Mouse (Mus musculus) v-Abl transformed pro-B cells (cell line): ENCODE results near the gene B4galnt3.

Source experiments
- in situ Hi-C, 2 experiments: fragments of 400-800 bp; cut with MboI; formaldehyde crosslinking; loops; one replicate each; pipeline ENCODE4 v1.15.1; 2025; ENCODE audit not compliant: unreplicated experiment in 2 of 2

The B4galnt3 gene

GRCm38 (mm10) chr6:120232885-120233284, 61.5 kb downstream of the B4galnt3 start:
- in situ Hi-C loops, result no loop called here

GRCm38 (mm10) chr6:120230441-120230840, 63.9 kb downstream of the B4galnt3 start:
- in situ Hi-C loops, result no loop called here

GRCm38 (mm10) chr6:120229806-120230205, 64.6 kb downstream of the B4galnt3 start:
- in situ Hi-C loops, result no loop called here

DNA sequence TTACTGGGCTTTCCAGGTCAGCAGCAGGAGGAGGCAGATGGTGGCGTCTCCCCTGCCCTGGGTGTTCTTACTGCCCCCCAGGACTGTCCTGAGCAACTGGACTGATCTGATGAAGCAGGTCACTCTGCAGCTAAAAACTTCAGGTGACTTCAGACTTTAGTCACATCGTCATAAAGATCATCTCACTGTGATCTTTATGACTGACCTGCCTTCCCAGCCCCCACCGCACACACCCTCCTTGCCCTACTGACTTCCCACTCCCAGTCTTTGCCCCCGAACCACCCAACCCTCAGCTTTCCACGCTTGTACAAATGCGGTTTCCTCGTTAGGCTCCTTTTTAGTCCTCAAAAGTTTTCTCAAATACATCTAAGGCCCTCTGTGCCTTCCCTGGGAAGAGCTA, 67.3 kb downstream of the B4galnt3 start:
- in situ Hi-C loops, result no loop called here

DNA sequence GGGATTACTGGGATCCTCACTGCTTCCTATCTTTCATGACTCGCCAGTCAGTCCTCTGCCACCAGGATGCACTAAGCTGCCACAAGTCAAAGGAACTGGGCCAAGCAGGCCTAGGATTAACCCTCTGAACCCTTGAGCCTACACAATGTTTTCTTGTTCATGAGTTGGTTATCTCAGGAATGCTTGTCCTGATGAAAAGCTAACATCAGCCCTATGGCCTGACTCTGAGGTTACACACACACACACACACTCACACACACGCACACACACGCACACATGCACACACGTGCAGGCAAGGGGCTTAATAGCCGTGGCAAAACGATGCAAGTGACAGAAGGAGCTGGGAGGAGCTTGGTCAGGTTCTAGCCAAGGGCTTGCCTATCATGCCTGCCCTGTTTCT, 69.0 kb downstream of the B4galnt3 start:
- in situ Hi-C loops, result no loop called here

DNA sequence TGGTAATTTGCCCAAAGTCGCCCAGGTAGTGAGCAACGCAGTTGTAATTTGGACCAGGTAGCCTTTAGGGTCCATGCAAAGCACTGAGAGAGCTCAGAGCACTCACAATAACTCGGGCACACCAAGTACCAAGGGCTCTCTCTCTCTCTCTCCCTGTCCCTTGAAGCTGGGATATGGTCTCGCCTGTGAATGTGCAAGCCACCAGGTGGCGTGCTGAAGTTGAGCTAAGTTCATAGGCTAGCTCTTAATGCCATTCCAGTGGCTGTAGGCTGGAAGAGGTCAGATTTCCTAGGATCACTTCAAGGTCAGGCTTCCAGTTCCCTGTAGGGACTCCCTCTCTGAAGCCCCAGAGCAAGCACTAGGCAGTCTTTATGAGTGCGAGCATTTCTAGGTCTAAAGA, 71.7 kb downstream of the B4galnt3 start:
- in situ Hi-C loops, result loop anchor here (5.0 to 25.0 kb wide), 3 partner anchors 100 to 985 kb away; partner anchors contain the start of gene Cacna2d4 (in 1 of the 2)

- in situ Hi-C loops, result loop anchor here in 1 of 2 experiments (25.0 kb wide), 1 partner anchor 982 kb away; the partner anchor contains the start of gene Cacna2d4
Measured at GRCm38 (mm10) chr6:120219281-120219680, 75.1 kb downstream of the B4galnt3 start.

DNA sequence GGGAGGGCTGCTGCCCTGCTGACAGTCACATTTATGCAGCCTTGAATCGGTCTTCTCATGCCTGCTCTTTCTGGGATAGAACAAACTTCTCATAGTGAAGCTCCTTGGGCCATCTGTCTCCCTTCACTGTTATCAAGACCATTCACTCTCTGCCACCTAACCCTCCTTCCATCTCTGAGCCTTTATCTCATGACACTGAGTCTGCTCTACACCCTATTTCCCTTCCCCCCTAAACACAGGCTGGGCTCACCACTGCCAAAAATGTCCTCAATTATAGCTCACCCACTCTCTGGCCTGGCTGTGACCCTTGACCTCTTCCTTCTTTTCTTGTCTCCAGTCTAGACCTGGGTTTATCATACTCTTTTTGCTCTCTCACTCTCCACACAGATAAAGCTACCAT, 77.7 kb downstream of the B4galnt3 start:
- in situ Hi-C loops, result loop anchor here in 1 of 2 experiments (25.0 kb wide), 1 partner anchor 979 kb away; the partner anchor contains the start of gene Cacna2d4

DNA sequence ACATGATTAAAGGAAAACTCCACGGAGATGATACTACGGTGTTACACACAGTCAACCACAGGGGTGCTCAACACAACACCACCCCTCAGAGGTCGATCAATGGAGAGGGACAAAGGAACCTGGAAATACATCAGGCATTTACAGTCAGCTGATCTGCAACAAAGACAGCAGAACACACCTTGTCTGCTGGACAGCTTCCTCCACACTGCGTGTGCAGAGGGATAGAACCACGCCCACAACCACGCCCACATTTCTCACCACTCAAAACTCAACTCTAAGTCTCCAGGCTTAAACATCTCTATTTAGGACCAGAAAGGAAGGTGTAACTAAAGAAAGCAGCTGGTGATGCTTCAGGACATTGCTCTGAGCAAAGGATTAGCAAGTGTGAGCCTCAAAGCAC, 82.8 kb downstream of the B4galnt3 start:
- in situ Hi-C loops, result loop anchor here in 1 of 2 experiments (25.0 kb wide), 1 partner anchor 974 kb away; the partner anchor contains the start of gene Cacna2d4

DNA sequence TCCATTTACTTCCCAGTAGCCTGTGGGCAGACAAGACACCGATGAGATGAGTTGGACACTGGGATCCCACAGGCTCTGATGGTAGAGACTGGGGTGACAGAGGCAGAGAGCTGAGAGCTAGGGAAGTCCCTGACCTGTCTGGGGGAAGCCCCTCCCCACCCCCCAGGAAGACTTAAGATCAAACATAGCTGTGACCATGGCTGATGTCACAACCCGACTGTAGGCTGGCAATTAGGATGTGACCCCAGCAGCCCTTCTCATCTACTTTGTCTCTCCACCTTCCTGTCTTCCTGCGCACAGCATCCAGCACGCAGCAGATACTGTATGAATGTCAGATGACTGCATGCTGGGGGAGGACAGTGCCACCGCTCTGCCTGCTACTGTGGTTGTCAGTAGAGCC, 87.8 kb downstream of the B4galnt3 start:
- in situ Hi-C loops, result loop anchor here (10.0 to 25.0 kb wide), 2 partner anchors 969 to 982 kb away; partner anchors contain the start of gene Cacna2d4 (in 1 of the 2)

DNA sequence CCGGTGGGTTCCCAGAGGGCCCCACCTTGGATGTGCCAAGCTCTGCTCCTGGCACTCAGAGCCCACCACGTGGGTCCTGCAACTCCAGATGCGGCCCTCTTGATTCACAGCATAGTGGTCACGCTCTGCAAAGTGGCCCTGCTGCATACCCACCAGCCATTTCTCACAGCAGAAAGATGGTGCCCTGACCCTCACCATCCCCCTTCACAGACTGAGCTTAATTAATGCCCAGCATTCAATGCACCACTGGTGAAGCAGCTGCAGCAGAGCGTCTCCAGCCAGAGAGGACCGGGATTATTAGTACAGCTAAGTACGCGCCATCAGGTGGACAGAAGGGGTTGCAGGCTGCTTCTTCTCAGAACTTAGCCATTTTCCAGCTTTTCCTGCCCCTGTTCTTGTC, 92.0 kb downstream of the B4galnt3 start:
- in situ Hi-C loops, result loop anchor here (10.0 to 25.0 kb wide), 2 partner anchors 965 to 978 kb away; partner anchors contain the start of gene Cacna2d4 (in 1 of the 2)

DNA sequence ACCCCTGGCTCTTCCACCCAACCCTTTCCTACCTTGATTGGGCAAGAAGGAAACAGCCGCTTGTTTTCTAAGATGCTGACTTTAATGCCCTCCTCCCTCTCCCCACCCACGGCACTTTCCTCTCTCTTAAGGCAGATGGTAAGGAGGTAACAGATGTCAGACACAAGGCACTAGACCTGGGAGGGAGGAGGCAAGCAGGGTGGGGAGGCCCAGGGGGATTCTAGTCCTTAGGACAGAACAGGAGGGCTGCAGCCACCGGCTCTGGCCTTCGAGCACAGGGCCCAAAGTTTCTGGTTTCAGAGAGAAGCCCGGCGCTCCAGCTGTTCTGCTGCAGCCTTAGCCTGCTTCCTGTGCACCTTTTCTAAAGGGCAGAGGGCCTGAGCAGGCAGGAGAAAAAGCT, 92.4 kb downstream of the B4galnt3 start:
- in situ Hi-C loops, result loop anchor here (10.0 to 25.0 kb wide), 2 partner anchors 965 to 977 kb away; partner anchors contain the start of gene Cacna2d4 (in 1 of the 2)

- in situ Hi-C loops, result loop anchor here (5.0 to 25.0 kb wide), 6 partner anchors 255 to 975 kb away; partner anchors contain the start of gene Cacna2d4 (in 1 of the 2)
Measured at GRCm38 (mm10) chr6:120199638-120200394, 94.5 kb downstream of the B4galnt3 start.

DNA sequence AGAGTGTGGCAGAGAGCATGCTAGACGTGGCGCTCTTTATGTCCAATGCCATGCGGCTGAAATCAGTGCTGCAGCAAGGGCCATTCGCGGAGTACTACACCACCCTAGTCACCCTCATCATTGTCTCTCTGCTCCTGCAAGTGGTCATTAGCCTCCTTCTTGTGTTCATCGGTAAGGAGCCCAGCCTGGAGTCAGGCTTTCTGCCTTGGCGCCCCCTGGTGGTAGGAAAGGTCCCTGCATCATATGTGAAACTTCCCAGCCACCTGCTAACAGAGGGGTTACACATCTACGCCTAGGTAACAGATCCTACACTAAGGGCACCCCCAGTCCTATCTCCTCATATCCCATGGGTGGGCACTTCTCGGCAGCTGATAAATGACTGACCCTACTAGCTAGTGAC, 96.4 kb downstream of the B4galnt3 start:
- in situ Hi-C loops, result loop anchor here (5.0 to 10.0 kb wide), 4 partner anchors 253 to 716 kb away; no protein-coding TSS in a partner anchor

DNA sequence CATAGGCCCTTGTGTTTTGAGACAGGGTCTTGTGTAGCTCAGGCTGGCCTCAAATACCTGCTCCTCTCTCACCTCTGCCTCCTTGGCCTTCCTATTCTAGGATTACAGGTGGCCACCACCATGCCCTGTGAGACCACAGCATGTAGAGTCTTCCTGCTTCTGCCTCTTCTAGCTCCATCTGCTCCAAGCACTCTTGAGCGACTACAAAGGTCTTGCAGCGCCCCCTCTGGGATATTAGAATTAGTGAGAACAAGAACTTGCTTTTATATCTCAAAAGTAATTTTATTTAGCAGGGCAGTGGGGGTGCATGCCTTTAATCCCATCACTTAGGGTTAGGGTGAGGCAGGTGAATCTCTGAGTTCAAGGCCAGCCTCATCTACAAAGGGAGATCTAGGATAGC, 97.5 kb downstream of the B4galnt3 start:
- in situ Hi-C loops, result loop anchor here (5.0 to 10.0 kb wide), 4 partner anchors 252 to 715 kb away; no protein-coding TSS in a partner anchor

- in situ Hi-C loops, result loop anchor here (5.0 to 10.0 kb wide), 5 partner anchors 193 to 713 kb away; no protein-coding TSS in a partner anchor
Measured at GRCm38 (mm10) chr6:120194963-120195362, 99.4 kb downstream of the B4galnt3 start.

DNA sequence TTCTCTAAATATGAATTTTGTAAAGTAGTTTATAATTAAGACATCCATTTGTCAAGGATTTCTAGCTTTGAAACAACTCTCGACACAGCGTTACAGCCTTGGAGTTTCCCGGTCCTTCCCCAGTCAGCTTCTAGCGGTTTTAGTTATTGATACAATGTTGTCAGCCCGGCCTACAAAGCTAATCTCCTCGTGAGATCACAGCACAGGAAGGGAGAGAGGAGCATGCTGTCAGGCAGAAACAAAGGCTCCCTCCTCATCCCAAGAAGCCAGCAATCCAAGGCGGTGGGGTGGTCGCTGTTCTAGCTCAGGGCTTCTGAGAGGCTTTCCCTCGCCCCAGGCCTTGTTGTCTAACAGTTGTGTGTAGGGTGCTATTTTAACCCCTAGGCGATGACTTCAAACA, 100.1 kb downstream of the B4galnt3 start:
- in situ Hi-C loops, result loop anchor here (5.0 to 10.0 kb wide), 2 partner anchors 192 to 250 kb away; no protein-coding TSS in a partner anchor

- in situ Hi-C loops, result loop anchor here (5.0 to 10.0 kb wide), 2 partner anchors 191 to 249 kb away; no protein-coding TSS in a partner anchor
Measured at GRCm38 (mm10) chr6:120193793-120194192, 100.6 kb downstream of the B4galnt3 start.

- in situ Hi-C loops, result loop anchor here (5.0 to 10.0 kb wide), 2 partner anchors 191 to 248 kb away; no protein-coding TSS in a partner anchor
Measured at GRCm38 (mm10) chr6:120193174-120193573, 101.2 kb downstream of the B4galnt3 start.

- in situ Hi-C loops, result loop anchor here (5.0 to 10.0 kb wide), 2 partner anchors 190 to 248 kb away; no protein-coding TSS in a partner anchor
Measured at GRCm38 (mm10) chr6:120192211-120192870, 102.0 kb downstream of the B4galnt3 start.
